Mouse (Mus musculus): ENCODE measurements around the gene 1700021F05Rik. TPM values are rescaled to one million over a fixed set of nuclear protein-coding genes. Genes with fewer than 3 reads are reported as not detected.
"Not testable (repeated sequence)": the region's sequence is repeated elsewhere in the genome, so short reads cannot be mapped to it uniquely, and the experiment has no call there.

The 1700021F05Rik gene
- polyA plus RNA-seq, 1 experiment from 2014 or later: 54.3 TPM

GRCm38 (mm10) chr10:43539746-43540310 lies 966 bp downstream of the 1700021F05Rik start:
- no peak for DNase-seq (ENCODE audit: low spot score)

DNA sequence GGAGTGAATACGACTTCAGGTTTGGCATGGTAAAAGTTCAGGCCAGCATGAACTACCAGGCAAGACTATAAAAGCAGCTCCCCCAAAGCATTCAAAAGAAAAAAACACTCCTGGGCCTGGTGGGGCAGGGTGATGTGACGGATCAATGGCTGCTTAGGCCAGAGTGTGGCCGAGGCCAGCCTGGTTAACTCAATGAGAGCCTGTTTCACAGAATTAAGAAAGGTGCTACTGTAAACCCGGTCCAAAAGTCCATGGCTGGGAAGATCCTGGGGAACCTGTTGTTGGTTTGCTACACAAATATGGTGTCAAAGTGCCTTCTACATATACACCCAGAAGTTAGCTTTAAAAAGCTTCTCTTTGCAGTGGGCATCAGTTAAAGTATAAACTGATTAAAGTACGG lies 2.0 kb downstream of the 1700021F05Rik start:
- no peak for DNase-seq (ENCODE audit: low spot score)

DNA sequence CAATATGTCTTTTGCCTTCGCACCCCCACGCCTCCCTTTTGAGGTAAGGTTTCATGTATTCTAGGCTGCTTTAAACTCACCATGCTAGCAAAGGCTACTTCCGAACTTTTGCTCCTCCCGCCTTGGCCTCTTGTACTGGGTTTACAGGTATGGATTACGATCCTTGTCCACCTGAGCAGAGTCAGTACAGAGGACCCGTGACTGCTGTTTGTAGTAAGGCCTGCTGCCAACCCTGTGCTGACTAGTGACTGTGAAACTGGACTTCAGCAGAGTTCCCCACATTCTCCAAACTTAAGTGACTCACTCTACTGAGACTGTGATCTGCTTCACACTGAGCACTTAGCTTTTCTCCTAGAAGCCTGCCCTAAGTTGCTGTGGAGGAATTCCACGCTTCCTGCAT lies 3.1 kb downstream of the 1700021F05Rik start:
- no peak for DNase-seq (ENCODE audit: low spot score)

GRCm38 (mm10) chr10:43534382-43534781 lies 6.4 kb downstream of the 1700021F05Rik start:
- DNase-seq (ENCODE audit: low spot score): no peak

DNA sequence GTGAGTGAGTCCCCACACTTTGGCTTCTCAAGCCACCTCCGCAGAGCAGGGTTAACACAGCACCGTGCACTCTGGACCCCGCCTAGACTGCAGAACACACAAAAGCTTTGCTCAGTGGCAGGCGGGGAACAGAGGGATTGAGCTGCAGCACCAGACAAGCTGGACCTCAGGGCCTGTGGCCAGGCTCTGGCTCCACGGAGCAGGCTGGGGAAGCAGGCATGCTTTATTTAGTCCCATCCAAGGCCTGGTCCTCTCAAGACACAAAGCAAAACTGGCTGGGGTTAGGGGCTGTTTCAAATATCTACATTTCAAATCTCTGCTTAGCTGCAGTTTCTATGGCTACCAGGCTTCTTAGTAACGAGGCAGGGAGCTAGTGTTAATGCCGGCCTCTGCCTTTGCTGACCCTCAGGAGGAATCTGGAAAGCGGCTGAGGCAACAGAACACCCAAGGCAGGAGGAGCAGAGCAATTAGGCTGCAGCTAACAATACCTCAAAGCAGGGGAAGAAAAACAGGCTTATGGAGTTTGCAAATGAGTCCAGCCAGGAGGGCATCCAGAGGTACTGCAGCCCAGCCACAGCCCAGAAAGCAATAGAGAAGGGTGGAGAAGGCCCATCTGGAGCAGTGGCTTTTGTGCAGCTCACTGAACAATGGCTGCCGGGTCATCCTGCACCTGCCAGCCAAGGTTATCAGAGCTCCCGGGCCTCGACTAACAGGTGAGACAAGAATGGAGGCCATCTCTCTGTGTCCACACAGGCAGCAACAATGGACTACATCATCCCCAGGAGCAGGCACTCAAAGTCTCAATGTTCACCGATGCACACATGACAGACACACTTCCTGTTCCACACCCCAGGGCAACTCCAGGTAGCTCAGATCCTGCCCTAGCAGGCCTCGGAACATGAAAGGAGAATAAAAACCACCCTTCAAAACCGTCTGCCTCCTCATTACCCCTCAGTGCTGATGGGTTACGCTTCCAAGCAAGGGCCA lies 13.2 kb downstream of the 1700021F05Rik start:
- DNase-seq (ENCODE audit: low spot score): no peak

- DNase-seq (ENCODE audit: low spot score): not testable (repeated sequence)
Measured at GRCm38 (mm10) chr10:43523931-43524330, 16.9 kb downstream of the 1700021F05Rik start, which contains the start of gene Gm9803. Gene Gm9803, plus strand, starts transcription at chr10:43524084.

DNA sequence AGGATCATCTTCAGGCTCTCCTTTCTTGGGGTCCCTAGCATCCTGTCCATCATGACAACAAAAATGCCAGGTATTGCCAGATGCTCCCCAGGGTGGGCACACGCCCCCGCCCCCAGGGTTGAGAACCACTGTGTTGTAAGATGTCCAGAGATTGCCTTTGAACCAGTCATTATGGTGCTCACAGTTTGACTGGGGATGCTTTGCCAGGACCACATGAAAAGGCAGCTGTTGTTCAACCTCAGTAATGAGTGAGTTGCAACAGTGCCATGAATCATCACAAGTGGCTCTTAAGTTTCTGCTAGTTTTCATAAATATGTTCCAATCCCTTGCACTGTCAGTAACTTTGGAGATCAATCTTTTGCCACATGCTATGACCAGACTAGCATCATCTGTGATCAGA lies 20.8 kb downstream of the 1700021F05Rik start:
- no peak for DNase-seq (ENCODE audit: low spot score)

GRCm38 (mm10) chr10:43518368-43518767 lies 22.4 kb downstream of the 1700021F05Rik start:
- no peak for DNase-seq (ENCODE audit: low spot score)

GRCm38 (mm10) chr10:43517836-43518235 lies 23.0 kb downstream of the 1700021F05Rik start:
- DNase-seq (ENCODE audit: low spot score): no peak

GRCm38 (mm10) chr10:43516992-43517660 lies 23.7 kb downstream of the 1700021F05Rik start:
- DNase-seq (ENCODE audit: low spot score): no peak

DNA sequence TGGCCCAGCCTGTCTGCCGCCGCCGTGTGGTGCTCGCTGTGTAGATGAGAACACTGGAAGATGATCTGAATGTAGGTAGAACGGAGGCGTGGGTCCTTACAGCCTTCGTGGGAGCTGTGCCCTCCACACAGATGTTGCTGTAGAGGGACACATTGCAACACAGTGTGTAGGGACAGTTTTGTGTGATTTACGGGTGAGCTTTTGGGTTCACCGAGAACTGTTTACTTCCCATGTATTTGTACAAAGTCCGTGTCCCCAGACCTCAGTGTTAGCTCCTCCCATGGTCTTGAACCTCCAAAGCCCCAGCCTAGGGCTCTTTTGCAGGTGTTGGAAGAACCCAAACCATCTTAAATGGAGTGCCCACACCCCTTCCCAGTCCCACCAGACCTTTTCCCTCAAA lies 27.8 kb downstream of the 1700021F05Rik start:
- DNase-seq (ENCODE audit: low spot score): no peak

DNA sequence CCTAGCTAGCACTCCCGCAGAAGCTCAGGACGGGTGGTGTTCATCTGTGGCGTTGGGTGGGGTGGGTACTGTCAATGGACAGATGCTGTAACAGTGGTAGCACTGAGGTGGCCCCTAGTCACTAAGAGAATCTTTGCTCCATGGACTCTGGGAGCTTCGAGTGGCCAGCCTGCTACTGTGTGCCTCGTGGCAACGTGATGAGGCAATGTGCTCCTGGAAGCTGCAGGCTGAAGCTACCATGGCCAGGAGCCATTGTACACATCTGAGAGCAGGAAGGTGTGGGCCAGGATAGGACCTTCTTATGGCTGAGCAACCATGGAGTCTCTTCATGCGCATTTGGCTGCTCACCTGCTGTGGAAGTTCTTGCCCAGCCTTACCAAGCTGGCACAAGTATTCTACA lies 31.6 kb downstream of the 1700021F05Rik start:
- DNase-seq (ENCODE audit: low spot score): no peak

DNA sequence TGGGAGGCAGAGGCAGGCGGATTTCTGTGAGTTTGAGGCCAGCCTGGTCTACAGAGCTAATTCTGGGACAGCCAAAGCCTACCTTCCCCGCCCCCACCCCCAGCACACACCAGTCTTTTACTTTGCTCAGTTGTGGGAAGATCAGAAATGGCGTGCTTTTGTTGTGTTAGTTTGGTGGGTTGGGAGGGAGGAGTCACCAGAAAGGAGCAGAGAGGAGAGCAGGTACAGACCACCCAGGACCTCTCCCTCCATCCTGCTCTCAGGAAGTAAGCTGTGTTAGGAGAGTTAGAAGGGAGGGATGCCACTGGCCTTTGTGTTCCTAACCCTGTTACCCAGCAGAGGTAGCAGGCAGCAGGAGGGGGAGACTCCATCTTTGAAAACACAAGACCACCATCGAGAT lies 33.7 kb downstream of the 1700021F05Rik start:
- no peak for DNase-seq (ENCODE audit: low spot score)

GRCm38 (mm10) chr10:43504291-43504690 lies 36.5 kb downstream of the 1700021F05Rik start:
- DNase-seq (ENCODE audit: low spot score): no peak

DNA sequence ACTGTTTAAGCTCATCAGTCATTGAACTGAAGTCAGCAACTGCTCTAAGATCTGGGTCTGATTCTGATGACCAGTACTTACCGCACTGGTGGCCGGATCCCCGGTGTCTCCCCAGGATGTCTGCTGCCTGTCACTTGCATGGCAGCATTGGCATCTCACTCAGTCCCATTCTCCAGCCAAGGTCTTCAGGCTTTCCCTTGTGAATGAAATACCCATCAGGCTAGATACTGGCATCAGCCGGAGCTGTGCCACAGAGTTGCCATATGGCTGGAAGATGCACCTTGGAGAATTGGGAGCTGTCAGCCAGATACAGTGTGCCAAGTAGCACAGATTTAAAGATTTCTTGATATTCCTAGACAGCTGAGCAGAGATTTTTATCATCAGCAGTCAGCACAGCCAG lies 38.2 kb downstream of the 1700021F05Rik start:
- no peak for DNase-seq (ENCODE audit: low spot score)

DNA sequence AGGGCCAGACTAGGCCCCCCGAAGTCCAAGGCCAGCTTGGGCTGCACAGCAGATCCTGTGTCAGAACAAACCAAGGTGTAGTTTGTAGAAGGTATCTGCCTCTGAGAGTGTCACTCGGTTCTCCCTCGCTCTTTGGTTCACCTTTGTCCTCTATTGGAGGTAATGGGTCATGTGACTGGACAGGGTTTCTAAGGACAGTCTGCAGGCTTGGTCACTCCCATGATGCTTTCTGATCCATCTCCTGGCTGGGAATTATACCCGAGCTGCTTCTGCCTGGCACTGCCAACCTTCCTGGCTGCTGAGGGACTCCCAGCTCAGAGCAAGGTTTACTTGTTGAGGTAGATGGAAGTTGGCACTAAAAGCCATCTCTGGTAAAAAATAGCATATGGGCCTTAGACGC lies 49.9 kb downstream of the 1700021F05Rik start:
- no peak for DNase-seq (ENCODE audit: low spot score)

DNA sequence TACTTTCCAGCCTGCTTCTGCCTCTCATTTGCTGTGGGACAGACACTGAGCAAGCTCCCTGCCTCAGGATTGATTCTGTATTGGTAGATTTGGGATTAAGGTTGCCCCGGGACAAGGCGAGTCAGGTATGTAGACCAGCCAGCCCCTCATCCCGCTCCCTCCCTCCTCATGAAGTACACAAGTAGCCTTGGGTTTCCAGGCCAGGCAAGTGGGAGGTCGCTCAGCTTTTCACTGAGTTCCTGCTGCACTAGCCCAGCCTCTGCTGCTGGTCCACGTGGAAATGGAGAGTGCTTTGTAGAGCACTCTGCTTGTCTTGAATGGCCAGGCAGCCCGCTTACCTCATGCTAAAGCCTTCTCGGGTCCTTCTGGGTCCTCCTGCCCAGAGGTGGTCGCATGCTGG lies 50.8 kb downstream of the 1700021F05Rik start:
- DNase-seq (ENCODE audit: low spot score): no peak

DNA sequence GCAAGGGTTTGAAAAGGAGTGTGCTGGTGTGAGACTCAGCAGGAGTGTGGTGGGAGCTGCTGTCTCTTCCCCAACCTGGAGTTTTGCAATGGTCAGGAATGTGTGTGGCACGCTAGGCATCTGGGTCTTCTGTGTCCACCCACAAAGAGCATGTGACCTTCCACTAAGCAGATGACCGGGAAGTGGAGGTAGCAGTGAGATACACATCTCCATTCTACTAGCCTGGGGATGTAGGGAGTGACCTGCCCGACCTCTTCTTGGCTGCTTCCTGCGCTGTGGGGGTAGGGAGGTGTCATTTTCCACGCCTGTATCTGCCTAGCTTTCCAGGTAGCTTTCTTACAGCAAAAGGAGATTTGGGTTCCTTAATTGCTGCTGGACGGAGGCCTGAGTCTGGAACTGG lies 51.2 kb downstream of the 1700021F05Rik start:
- DNase-seq (ENCODE audit: low spot score): no peak

DNA sequence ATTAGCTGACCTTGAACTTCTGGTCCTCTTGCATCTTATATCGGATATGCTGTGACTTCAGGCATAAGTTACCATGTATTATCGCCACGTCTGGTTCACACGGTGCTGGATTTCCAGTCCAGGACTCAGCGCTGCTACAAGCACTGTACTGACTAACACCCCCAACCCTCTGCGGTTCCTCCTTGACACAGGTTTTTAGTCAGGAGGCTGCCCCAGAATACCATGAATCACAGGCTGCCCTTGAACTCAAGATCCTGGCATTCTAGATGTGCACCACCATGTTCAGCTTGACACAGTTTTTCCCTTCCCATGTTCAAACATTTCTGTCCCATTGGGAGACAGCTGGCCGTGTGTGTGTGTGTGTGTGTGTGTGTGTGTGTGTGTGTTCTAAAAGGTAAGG lies 51.7 kb downstream of the 1700021F05Rik start:
- no peak for DNase-seq (ENCODE audit: low spot score)

GRCm38 (mm10) chr10:43488258-43488657 lies 52.5 kb downstream of the 1700021F05Rik start:
- DNase-seq (ENCODE audit: low spot score): no peak

DNA sequence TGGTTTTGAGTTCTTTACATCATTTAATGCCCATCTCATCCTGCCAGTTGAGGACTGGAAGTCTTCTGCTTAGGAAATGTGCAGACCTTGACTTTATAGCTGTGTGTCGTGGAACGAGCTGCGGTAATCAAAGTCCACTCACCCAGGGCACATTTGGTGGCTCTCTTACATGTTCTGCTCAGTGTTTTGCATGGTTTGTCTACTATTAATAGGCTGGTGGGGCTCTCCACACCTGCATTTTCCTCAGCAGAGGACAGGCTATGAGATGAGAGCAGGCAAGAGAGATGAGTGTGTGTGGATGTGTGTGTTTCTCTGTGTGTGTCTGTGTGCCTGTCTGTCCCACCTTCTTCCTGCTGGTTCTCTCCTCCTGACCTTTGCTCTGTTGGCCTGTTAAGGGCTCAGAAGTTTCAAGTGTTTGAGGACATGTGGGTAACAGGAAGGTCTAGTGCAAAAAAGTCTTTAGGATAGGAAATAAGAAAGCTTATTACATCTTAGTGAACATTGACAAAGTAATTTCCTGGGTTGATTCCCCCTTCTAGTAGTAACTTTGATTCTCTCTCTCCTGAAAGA lies 53.3 kb downstream of the 1700021F05Rik start:
- no peak for DNase-seq (ENCODE audit: low spot score)
